Mouse (Mus musculus) liver, embryonic 16.5 days (tissue): ENCODE measurements around the gene Apopt1. TPM values are rescaled to one million over a fixed set of nuclear protein-coding genes. Genes with fewer than 3 reads are reported as not detected.

Experiments
- ATAC-seq: fragments of 200-750 bp; cut with Nextera tagmentation; 2 replicates; pipeline ENCODE4 v1.8.0; 2017; ENCODE audit warnings: low read depth, mild to moderate bottlenecking, moderate number of reproducible peaks, moderate library complexity
- H3K27ac ChIP-seq: fragments of 300-500 bp; sonication (generic); 2 replicates; pipeline ENCODE4 v1.5.1; 2014; ENCODE audit warnings: mild to moderate bottlenecking, low read length
- H3K27me3 ChIP-seq: fragments of 300-500 bp; sonication (generic); 2 replicates; pipeline ENCODE4 v1.6.1; 2014; ENCODE audit warnings: low read depth, low read length, mixed read lengths; ENCODE audit not compliant: control insufficient read depth, insufficient read depth
- H3K36me3 ChIP-seq: fragments of 300-500 bp; sonication (generic); 2 replicates; pipeline ENCODE4 v1.6.1; 2014; ENCODE audit warnings: mild to moderate bottlenecking; ENCODE audit not compliant: control insufficient read depth, insufficient read depth
- H3K4me1 ChIP-seq: fragments of 300-500 bp; sonication (generic); 2 replicates; pipeline ENCODE4 v1.6.1; 2014; ENCODE audit warnings: low read depth, low read length, mixed read lengths; ENCODE audit not compliant: control insufficient read depth
- H3K4me2 ChIP-seq: fragments of 300-500 bp; sonication (generic); 2 replicates; pipeline ENCODE4 v1.6.1; 2014; ENCODE audit warnings: low read depth, low read length, mixed read lengths
- H3K4me3 ChIP-seq: fragments of 300-500 bp; sonication (generic); 2 replicates; pipeline ENCODE4 v1.5.1; 2014; ENCODE audit warnings: low read depth, mild to moderate bottlenecking, low read length
- H3K9ac ChIP-seq: fragments of 300-500 bp; sonication (generic); 2 replicates; pipeline ENCODE4 v1.6.1; 2014; ENCODE audit warnings: low read depth, low read length
- H3K9me3 ChIP-seq: fragments of 300-500 bp; sonication (generic); replicated peaks from 2 replicates; pipeline ENCODE4 v1.6.1; 2016; ENCODE audit warnings: low read length; ENCODE audit not compliant: control insufficient read depth
- WGBS: fragments of 180-500 bp; shearing (Covaris S2); extraction: QIAGEN DNeasy Blood & Tissue Kit; methylation state at CpG from one replicate; pipeline ENCODE4 v1.1.7; 2014; ENCODE audit not compliant: insufficient replicate concordance; 5-methylcytosine and 5-hydroxymethylcytosine counted together
- polyA plus RNA-seq: library from polyadenylated mRNA; unstranded; fragments of >200 nt; fragmentation: Nextera tagmentation; extraction: Ambion mirVana; gene quantifications from 2 replicates; pipeline ENCODE4 v1.2.1, GENCODE M21; 2015

Apopt1 gene
- polyA plus RNA-seq, 1 experiment from 2014 or later: 17.5 TPM

DNA sequence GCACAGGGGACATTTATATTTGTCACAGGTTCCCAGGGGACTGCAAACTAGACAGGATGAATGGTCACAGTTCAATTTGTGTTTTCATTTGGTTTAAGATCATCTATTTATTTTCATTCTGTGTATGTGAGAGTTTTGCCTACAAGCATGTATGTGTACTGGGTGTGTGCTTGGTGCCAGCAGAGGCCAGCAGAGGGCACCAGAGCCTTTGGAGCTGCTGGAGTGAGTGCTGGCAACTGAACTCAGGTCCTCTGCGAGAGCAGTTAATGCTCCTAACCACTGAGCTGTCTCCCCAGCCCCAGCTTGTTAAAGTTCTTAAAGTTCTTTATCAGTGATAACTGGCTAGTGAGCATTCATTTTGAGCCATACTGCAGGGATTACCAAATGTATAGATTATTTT is 66.5 kb downstream of the Apopt1 start:
- H3K4me1 ChIP-seq: no peaks in the 10 kb centered on the region
- no peak for ATAC-seq
- no peak overlapping the region for H3K9ac ChIP-seq
- H3K4me2 ChIP-seq: no peak overlapping the region
- no peaks in the 10 kb centered on the region for H3K27me3 ChIP-seq
- H3K36me3 ChIP-seq: peaks cover 35% of the 10 kb centered on the region
- H3K4me3 ChIP-seq: no peak overlapping the region
- no peak overlapping the region for H3K27ac ChIP-seq
- H3K9me3 ChIP-seq: 0 out of 2 replicates have a peak, but pooled peaks cover 3% of the 10 kb centered on the region
- WGBS: 96% methylated on average over 1 of the region's 1 CpGs

DNA sequence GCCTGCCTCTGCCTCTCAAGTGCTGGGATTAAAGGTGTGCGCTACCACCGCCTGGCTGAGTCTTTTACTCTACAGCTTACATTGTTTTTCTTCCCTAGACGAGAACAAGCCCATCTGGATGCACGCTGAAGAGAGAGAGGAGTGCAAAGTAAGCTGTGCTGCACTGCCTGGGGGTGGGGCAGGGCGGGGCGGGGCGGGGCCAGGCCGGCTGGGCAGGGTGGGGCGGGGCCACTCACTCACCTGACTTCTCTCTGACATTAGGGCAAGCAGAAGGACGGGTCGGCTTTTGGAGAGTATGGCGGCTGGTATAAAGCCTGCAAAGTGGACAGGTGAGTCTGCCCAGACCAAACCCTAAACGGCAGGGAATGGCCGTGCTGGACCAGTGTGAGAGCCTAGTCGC is 72.1 kb downstream of the Apopt1 start:
- WGBS: 60% methylated on average over 15 of the region's 15 CpGs
- peaks cover 27% of the 10 kb centered on the region for H3K36me3 ChIP-seq
- ATAC-seq: no peak

DNA sequence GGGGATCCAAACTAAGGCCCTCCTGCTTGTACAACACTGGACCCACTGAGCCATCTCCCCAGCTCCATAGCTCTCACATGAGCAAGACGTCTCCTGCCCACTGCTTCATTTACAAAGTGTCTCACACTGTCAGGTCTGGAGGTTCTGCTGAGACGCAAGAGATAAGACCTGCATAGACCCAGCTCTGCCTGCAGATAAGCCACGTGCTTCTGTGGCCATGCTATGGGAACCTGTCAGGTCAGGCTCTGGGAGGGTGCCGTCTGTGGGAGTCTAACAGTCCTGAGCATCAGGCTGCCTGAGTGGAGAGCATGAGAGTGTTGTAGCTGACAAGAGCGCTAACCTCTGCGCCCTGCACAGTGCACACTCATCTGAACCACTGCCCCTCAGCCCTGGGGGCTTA is 74.0 kb downstream of the Apopt1 start:
- Histone ChIP-seq H3K9me3 (no peaks in the 10 kb centered on the region), H3K4me3 (no peak overlapping the region), H3K4me2 (no peak overlapping the region), H3K4me1 (peaks cover 12% of the 10 kb centered on the region), H3K9ac (no peak overlapping the region), H3K27ac (no peak overlapping the region), H3K36me3 (peaks cover 24% of the 10 kb centered on the region), H3K27me3 (no peaks in the 10 kb centered on the region)
- 48% methylated on average over 6 of the region's 6 CpGs for WGBS
- ATAC-seq: peak; percentile 36

More for the DNA sequence above, 72.1 kb downstream of the Apopt1 start:
- Histone ChIP-seq H3K27me3 (no peaks in the 10 kb centered on the region), H3K4me3 (no peak overlapping the region), H3K27ac (no peak overlapping the region), H3K9ac (no peak overlapping the region), H3K4me1 (peaks cover 12% of the 10 kb centered on the region), H3K4me2 (no peak overlapping the region), H3K9me3 (no peaks in the 10 kb centered on the region)

DNA sequence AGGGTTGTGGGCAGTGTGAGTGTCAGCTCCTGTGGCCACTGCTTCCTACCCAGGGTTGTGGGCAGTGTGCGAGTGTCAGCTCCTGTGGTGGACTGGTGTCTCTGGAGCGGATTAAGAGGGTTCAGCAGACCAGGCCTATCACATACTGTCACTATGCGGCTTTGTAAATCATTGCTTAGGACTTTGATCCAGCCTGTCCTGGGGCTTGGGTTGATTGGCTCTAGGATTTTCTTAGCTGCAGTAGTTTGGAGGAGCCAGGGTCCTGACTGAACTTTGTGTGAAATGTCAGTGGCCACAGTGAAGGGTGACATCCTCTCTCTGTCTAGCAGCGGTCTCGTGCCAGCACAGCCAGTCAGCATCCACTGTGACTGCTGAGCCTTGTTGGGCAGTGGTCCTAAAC is 77.0 kb downstream of the Apopt1 start:
- Histone ChIP-seq H3K4me3 (no peak overlapping the region), H3K36me3 (peaks cover 30% of the 10 kb centered on the region), H3K27ac (peak overlapping the region; percentile 64), H3K4me2 (no peak overlapping the region), H3K4me1 (peaks cover 17% of the 10 kb centered on the region), H3K9me3 (no peaks in the 10 kb centered on the region), H3K27me3 (no peaks in the 10 kb centered on the region), H3K9ac (no peak overlapping the region)
- WGBS: 70% methylated on average over 5 of the region's 5 CpGs
- peak; percentile 75 for ATAC-seq

DNA sequence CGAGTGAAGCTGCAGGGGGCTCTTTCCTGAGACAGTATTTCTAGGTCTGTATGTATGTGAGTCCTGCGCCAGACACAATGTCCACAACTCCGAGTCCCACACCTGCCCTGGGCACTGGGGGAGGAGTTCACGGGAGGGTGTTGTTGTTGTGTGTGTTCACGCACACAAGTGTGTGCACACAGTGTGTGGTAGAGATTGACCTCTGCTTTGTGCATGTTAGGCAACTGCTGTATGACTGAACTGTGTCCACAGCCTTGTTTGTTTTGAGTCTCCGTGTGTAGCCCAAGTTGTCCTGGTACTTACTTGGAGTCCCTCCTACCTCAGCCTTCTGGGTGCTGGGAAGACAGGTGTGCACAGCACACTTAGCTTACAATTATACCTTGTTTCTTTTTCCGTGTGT is 77.6 kb downstream of the Apopt1 start:
- Histone ChIP-seq H3K9ac (no peak overlapping the region), H3K36me3 (peaks cover 30% of the 10 kb centered on the region), H3K4me1 (peaks cover 16% of the 10 kb centered on the region), H3K27ac (peak overlapping the region; percentile 64), H3K27me3 (no peaks in the 10 kb centered on the region), H3K4me3 (no peak overlapping the region), H3K4me2 (no peak overlapping the region), H3K9me3 (no peaks in the 10 kb centered on the region)
- WGBS: 70% methylated on average over 7 of the region's 7 CpGs
- ATAC-seq: peak; percentile 62

DNA sequence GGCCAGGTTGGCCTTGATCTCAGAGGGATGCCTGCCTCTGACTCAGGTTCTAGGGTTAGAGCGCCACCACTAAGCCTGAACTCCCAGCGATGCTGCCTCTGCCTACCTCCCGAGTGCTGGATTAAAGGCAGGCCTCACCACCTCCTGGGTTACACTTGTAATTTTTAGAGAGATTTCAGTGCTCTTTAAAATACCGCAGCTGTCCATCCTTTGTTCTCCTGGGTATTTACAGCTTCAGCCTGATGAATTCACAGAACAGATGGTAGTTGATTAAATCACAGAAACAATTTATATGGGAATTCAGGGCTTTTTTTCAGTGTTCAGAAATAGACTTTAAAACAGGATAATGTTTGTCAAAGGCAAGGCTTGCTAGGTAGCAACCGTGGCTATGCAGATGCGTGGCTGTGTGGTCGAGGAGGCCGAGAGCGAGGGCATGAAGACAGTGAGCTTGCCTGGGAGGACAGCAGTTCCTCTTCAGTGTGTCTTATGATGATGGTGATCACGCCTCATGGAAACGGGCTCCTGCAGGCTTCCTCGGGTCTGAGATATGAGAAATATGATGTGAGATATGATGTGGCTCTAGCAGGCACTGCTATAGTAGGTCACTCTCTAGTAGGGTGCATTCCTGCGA is 78.5 kb downstream of the Apopt1 start:
- ATAC-seq: no peak
- no peaks in the 10 kb centered on the region for H3K27me3 ChIP-seq
- no peak overlapping the region for H3K4me2 ChIP-seq
- no peaks in the 10 kb centered on the region for H3K9me3 ChIP-seq
- WGBS: 83% methylated on average over 13 of the region's 13 CpGs
- H3K4me1 ChIP-seq: peaks cover 16% of the 10 kb centered on the region
- H3K4me3 ChIP-seq: no peak overlapping the region
- H3K27ac ChIP-seq: no peak overlapping the region
- H3K9ac ChIP-seq: no peak overlapping the region
- peaks cover 24% of the 10 kb centered on the region for H3K36me3 ChIP-seq

DNA sequence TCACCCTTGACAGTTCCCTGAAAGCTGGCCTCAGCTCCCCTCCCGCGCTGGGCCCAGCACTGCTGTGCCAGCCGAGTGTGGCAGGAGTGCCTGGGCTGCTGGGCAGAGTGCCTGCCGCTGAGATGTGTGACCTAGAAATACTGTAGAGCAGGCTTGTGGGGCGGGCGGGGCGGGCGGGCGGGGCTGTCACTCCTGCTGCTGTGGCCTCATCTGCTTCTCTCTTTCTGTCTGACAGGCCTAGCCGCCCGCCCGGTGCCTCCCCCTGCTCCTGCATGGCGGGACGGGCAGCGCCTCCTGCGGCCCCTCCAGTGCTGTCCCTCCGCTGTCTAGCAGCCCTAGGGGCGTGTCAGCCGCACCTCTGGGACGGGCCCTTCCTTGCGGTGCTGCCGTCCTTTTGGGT is 81.0 kb downstream of the Apopt1 start:
- Histone ChIP-seq H3K36me3 (peaks cover 9% of the 10 kb centered on the region), H3K9ac (no peak overlapping the region)
- ATAC-seq: peak; percentile 22

DNA sequence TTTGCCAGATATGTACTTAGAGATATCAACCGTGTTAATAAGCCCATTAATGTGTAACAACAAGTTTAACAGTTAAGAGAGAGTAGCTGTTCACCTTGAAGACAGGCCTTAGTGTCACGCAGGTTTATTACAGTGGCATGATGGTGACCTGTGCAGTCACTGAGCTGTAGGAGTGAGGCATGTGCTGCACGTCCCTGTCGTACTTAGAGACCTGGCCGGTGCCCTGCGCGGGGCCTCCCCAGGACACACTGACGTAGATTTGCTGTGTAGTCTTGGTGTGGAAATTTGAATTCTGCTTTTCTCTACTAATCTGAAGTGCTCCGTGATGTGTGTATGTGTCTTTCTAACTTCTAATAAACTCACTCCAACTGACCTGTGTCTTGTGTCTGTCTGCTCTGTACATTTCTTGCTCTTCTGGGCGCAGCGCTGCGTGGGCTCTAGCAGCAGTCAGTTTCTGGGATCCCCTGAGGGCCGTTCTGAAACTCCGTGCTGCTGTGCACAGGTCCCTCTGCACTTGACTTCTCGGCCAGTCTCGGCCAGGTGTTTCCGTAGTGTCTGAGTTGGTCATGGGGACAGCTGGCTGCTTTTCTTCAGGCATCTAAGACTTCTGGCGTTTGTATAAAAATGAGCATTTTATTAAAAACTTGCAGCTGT is 81.6 kb downstream of the Apopt1 start:
- no peak overlapping the region for H3K4me2 ChIP-seq
- WGBS: 86% methylated on average over 18 of the region's 18 CpGs
- ATAC-seq: no peak

More for the DNA sequence above, 81.0 kb downstream of the Apopt1 start:
- no peaks in the 10 kb centered on the region for H3K27me3 ChIP-seq
- H3K4me1 ChIP-seq: peaks cover 7% of the 10 kb centered on the region
- H3K4me3 ChIP-seq: no peak overlapping the region
- 44% methylated on average over 22 of the region's 22 CpGs for WGBS
- H3K4me2 ChIP-seq: no peak overlapping the region
- no peaks in the 10 kb centered on the region for H3K9me3 ChIP-seq
- H3K27ac ChIP-seq: no peak overlapping the region

DNA sequence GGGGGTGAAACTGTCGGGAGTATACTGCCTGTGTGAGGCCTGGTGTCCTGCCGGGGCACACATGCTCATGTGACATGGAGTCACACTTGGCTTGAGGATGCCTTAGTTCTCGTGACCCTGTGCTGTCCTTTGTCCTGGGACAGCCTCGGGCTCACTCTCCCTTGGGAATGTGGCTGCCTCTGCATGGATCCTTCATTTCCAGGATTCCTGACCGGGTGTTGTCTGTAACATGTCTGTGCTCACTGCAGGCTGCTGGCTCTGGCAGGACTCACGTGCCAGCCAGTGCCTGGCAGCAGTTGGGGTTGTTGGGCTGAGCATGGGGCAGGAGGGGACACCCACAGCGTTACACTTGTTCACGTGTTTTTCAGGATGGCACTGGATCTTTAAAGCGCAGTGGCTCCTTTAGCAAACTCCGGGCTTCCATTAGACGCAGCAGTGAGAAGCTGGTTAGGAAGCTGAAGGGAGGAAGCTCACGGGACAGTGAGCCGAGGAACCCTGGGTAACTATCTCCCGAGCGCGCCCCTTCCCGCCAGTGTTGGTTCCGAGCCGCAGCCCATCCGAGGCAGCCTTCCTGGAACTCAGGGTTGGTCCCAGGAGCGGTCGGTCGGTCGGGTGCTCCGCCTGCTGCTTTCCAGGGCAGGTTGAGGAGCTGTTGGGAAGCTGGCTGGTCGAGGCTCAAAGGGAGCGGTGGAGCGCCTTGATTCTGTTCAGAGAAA is 82.3 kb downstream of the Apopt1 start:
- no peak overlapping the region for H3K4me3 ChIP-seq
- no peaks in the 10 kb centered on the region for H3K9me3 ChIP-seq
- WGBS: 87% methylated on average over 28 of the region's 28 CpGs
- no peaks in the 10 kb centered on the region for H3K27me3 ChIP-seq
- H3K4me1 ChIP-seq: peaks cover 7% of the 10 kb centered on the region
- H3K36me3 ChIP-seq: peaks cover 9% of the 10 kb centered on the region
- no peak overlapping the region for H3K27ac ChIP-seq
- no peak overlapping the region for H3K9ac ChIP-seq
- ATAC-seq: no peak
- no peak overlapping the region for H3K4me2 ChIP-seq

More for the DNA sequence above, 81.6 kb downstream of the Apopt1 start:
- Histone ChIP-seq H3K4me3 (no peak overlapping the region), H3K9ac (no peak overlapping the region), H3K9me3 (no peaks in the 10 kb centered on the region), H3K27me3 (no peaks in the 10 kb centered on the region), H3K27ac (no peak overlapping the region), H3K36me3 (peaks cover 9% of the 10 kb centered on the region), H3K4me1 (peaks cover 7% of the 10 kb centered on the region)
